Mouse (Mus musculus) embryonic facial prominence, embryonic 15.5 days (tissue): ENCODE measurements around the gene Rorc. TPM values are rescaled to one million over a fixed set of nuclear protein-coding genes. Genes with fewer than 3 reads are reported as not detected.

Experiments used
- ATAC-seq: fragments of 200-750 bp; cut with Nextera tagmentation; 2 replicates; pipeline ENCODE4 v1.8.0; 2017; ENCODE audit warnings: low read depth, moderate TSS enrichment; ENCODE audit not compliant: insufficient number of reproducible peaks, low FRiP score, low TSS enrichment
- H3K27ac ChIP-seq: fragments of 300-500 bp; sonication (generic); replicated peaks from 2 replicates; pipeline ENCODE4 v1.5.1; 2015; ENCODE audit warnings: mild to moderate bottlenecking, inconsistent platforms
- H3K27me3 ChIP-seq: fragments of 300-500 bp; sonication (generic); 2 replicates; pipeline ENCODE4 v1.6.1; 2015; ENCODE audit warnings: inconsistent platforms
- H3K36me3 ChIP-seq: fragments of 300-500 bp; sonication (generic); 2 replicates; pipeline ENCODE4 v1.6.1; 2015; ENCODE audit warnings: mild to moderate bottlenecking, inconsistent platforms
- H3K4me1 ChIP-seq: fragments of 300-500 bp; sonication (generic); 2 replicates; pipeline ENCODE4 v1.6.1; 2015; ENCODE audit warnings: inconsistent platforms
- H3K4me2 ChIP-seq: fragments of 300-500 bp; sonication (generic); replicated peaks from 2 replicates; pipeline ENCODE4 v1.6.1; 2015; ENCODE audit warnings: mild to moderate bottlenecking, inconsistent platforms
- H3K4me3 ChIP-seq: fragments of 300-500 bp; sonication (generic); replicated peaks from 2 replicates; pipeline ENCODE4 v1.5.1; 2015; ENCODE audit warnings: mild to moderate bottlenecking, inconsistent platforms
- H3K9ac ChIP-seq: fragments of 300-500 bp; sonication (generic); 2 replicates; pipeline ENCODE4 v1.6.1; 2015; ENCODE audit warnings: inconsistent platforms
- H3K9me3 ChIP-seq: fragments of 300-500 bp; sonication (generic); replicated peaks from 2 replicates; pipeline ENCODE4 v1.6.1; 2016; ENCODE audit warnings: inconsistent platforms
- WGBS: fragments of 180-500 bp; shearing (Covaris S2); methylation state at CpG from one replicate; pipeline ENCODE4 v1.1.7; 2015; 5-methylcytosine and 5-hydroxymethylcytosine counted together
- polyA plus RNA-seq: library from polyadenylated mRNA; unstranded; fragments of >200 nt; fragmentation: Nextera tagmentation; extraction: Ambion mirVana; gene quantifications from 2 replicates; pipeline ENCODE4 v1.2.1, GENCODE M21; 2015

The Rorc gene
- polyA plus RNA-seq: 3.6 and 4.2 TPM in 2 replicates

DNA sequence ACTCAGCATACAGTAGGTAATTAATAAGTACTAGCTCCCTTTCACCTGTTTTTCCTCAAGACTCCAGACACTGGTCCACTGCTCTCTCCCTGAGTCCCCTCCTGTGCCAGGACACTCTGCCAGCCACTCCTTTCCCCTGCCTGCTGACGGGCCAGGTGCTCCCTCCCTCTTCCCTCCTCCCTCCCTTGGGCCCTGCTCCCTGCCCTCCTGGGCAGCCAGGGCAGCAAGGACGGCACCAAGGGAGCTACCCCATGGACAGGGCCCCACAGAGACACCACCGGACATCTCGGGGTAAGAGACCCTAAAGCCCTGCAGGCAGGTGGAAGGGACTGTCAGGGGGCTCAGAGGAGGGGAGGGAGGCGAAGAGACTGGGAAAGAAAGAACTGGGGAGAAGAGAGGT, at the start of gene Rorc:
Gene Rorc (plus strand): TSS at position 154 of the 400 bp plus-strand sequence.
- Histone ChIP-seq H3K27ac (peak within 1 kb of the TSS; percentile 49), H3K4me2 (peak within 1 kb of the TSS; percentile 42), H3K27me3 (no peaks in the 10 kb centered on the region)

GRCm38 (mm10) chr3:94328681-94329080, 43.9 kb upstream of the Rorc start:
- Histone ChIP-seq H3K4me3 (no peak overlapping the region), H3K9me3 (no peaks in the 10 kb centered on the region), H3K27me3 (no peaks in the 10 kb centered on the region), H3K4me2 (no peak overlapping the region), H3K36me3 (peaks cover 10% of the 10 kb centered on the region; the same call in 1 of the 2 replicates), H3K9ac (no peak overlapping the region), H3K27ac (no peak overlapping the region), H3K4me1 (no peaks in the 10 kb centered on the region)
- no peak for ATAC-seq
- WGBS: 52% methylated on average over 3 of the region's 3 CpGs

More for the DNA sequence above, at the start of gene Rorc:
- WGBS: 20% methylated on average over 5 of the region's 5 CpGs
- Histone ChIP-seq H3K4me3 (peak within 1 kb of the TSS; percentile 29), H3K9me3 (no peaks in the 10 kb centered on the region), H3K9ac (no peak within 1 kb of the TSS), H3K4me1 (peaks cover 37% of the 10 kb centered on the region), H3K36me3 (no peaks in the 10 kb centered on the region)
- no peak for ATAC-seq

GRCm38 (mm10) chr3:94334442-94334841, 38.2 kb upstream of the Rorc start:
- 92% methylated on average over 4 of the region's 4 CpGs for WGBS
- no peaks in the 10 kb centered on the region for H3K4me1 ChIP-seq
- H3K4me3 ChIP-seq: no peak overlapping the region
- H3K36me3 ChIP-seq: peaks cover 10% of the 10 kb centered on the region; the same call in 1 of the 2 replicates
- H3K4me2 ChIP-seq: no peak overlapping the region
- H3K27ac ChIP-seq: no peak overlapping the region
- H3K9ac ChIP-seq: no peak overlapping the region
- ATAC-seq: no peak
- no peaks in the 10 kb centered on the region for H3K9me3 ChIP-seq
- no peaks in the 10 kb centered on the region for H3K27me3 ChIP-seq

- H3K9ac ChIP-seq: no peak overlapping the region
- no peaks in the 10 kb centered on the region for H3K9me3 ChIP-seq
- no peak for ATAC-seq
- no peaks in the 10 kb centered on the region for H3K27me3 ChIP-seq
- H3K4me3 ChIP-seq: no peak overlapping the region
- no peak overlapping the region for H3K4me2 ChIP-seq
- H3K4me1 ChIP-seq: no peaks in the 10 kb centered on the region
- WGBS: 75% methylated on average over 3 of the region's 3 CpGs
- no peak overlapping the region for H3K27ac ChIP-seq
- no peaks in the 10 kb centered on the region for H3K36me3 ChIP-seq
These were observed 34.1 kb upstream of the Rorc start for GRCm38 (mm10) chr3:94338522-94338921.

DNA sequence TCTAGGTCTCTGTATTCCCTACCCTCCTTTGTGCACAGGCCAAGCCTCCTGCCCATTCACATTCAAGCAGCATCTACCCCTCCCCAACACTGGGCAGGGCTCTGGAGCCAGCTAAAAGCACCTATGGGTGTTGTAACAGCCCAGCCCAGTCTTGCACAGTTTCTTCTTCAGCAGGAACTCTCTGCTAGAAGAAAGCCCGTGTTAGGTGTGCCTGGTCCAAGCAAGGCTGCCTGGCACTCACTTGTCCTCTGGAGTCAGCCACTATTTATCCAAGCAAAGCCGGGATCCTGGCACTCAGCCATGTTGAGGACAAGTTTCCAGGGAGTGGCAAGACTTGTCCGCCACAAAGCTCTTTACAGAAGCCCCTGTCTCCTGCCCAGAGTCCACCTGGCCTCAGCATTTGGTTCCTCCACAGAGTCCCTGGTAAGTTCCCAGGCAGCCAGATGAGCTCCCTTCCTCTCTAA, 30.6 kb upstream of the Rorc start, which contains the start of gene Them5:
Gene Them5 (plus strand): TSS at position 141 of the 464 bp plus-strand sequence.
- Histone ChIP-seq H3K9ac (no peak within 1 kb of the TSS), H3K27ac (peak within 1 kb of the TSS; percentile 34; the same call in 1 of the 2 replicates), H3K4me1 (no peaks in the 10 kb centered on the region), H3K4me3 (peak within 1 kb of the TSS; percentile 7; the same call in 1 of the 2 replicates), H3K36me3 (no peaks in the 10 kb centered on the region), H3K4me2 (no peak within 1 kb of the TSS), H3K27me3 (no peaks in the 10 kb centered on the region), H3K9me3 (no peaks in the 10 kb centered on the region)
- WGBS: 38% methylated on average over 3 of the region's 3 CpGs
- ATAC-seq: no peak

DNA sequence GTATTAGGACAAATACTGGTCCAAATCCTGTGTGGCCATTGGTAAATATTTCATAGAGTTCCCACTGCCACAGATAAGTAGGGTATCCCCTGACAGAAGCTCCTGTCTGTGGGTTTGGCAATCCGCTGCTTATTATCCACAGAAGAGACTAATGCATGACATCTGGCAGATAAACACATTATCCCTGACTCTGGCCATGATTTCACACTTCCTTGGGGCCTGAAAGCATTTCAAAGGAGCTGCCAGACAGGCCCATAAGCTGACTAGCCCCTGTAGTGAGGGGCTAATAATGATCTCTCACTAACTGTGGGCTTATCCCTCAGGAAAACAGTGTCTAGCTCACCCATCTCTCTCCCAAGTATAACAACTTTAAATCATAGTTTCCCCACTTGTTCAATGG, 30.0 kb upstream of the Rorc start:
- Histone ChIP-seq H3K4me1 (no peaks in the 10 kb centered on the region), H3K4me3 (peak overlapping the region; percentile 7; the same call in 1 of the 2 replicates), H3K27me3 (no peaks in the 10 kb centered on the region), H3K9ac (no peak overlapping the region), H3K4me2 (no peak overlapping the region), H3K36me3 (no peaks in the 10 kb centered on the region), H3K27ac (no peak overlapping the region), H3K9me3 (no peaks in the 10 kb centered on the region)
- ATAC-seq: no peak
- WGBS: 26% methylated on average over 1 of the region's 1 CpGs

- Histone ChIP-seq H3K4me1 (no peaks in the 10 kb centered on the region), H3K4me3 (no peak overlapping the region), H3K4me2 (no peak overlapping the region), H3K9me3 (no peaks in the 10 kb centered on the region), H3K36me3 (no peaks in the 10 kb centered on the region), H3K27me3 (no peaks in the 10 kb centered on the region), H3K9ac (no peak overlapping the region), H3K27ac (0 out of 2 replicates have a peak overlapping the region, but pooled peaks have one; percentile 53)
- WGBS: 76% methylated on average over 2 of the region's 2 CpGs
- ATAC-seq: no peak
These were observed 28.4 kb upstream of the Rorc start for GRCm38 (mm10) chr3:94344182-94344581.

DNA sequence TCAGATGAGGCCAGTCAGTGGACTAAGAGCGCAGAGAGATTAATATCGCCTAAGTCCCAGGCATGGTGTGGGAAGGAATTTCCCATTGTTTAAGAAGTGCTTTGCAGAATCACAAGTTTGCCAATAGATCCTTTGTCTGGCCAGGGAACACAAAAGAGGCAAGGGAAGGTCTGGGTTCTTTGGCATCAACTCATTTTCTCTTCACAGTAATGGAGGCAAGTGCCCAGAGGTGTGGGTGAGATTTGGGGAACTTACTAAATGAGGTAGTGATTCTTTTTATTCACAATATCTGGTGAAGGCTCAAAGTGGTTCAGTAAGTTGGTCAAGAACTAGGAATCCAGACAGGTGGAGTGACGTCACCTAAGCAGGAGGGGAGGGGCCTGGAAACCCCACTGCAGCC, 27.7 kb upstream of the Rorc start:
- Histone ChIP-seq H3K9ac (no peak overlapping the region), H3K4me1 (no peaks in the 10 kb centered on the region), H3K4me2 (no peak overlapping the region), H3K36me3 (no peaks in the 10 kb centered on the region), H3K27ac (no peak overlapping the region), H3K9me3 (no peaks in the 10 kb centered on the region), H3K4me3 (no peak overlapping the region), H3K27me3 (no peaks in the 10 kb centered on the region)
- ATAC-seq: no peak
- WGBS: 68% methylated on average over 3 of the region's 3 CpGs

GRCm38 (mm10) chr3:94348146-94348545, 24.4 kb upstream of the Rorc start:
- 71% methylated on average over 2 of the region's 2 CpGs for WGBS
- H3K27ac ChIP-seq: no peak overlapping the region

DNA sequence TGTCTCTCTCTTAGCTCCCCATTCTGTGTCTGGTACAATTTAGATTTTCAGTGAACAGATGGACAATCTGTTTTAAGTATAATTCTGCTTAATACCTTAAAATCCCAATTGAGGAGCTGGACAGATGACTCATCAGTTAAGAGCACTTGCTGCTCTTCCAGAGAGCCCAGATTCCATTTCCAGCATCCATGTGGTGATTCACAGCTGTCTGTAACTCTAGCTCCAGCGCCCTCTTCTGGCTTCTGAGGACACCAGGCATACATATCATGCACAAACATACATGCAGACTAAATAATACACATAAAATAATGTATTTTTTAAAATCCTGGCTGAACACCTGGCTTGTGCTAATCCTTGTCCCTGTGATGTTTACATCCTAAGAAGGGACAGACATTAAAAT, 11.8 kb upstream of the Rorc start:
- ATAC-seq: no peak
- Histone ChIP-seq H3K9ac (no peak overlapping the region), H3K27me3 (peaks cover 18% of the 10 kb centered on the region; the same call in 1 of the 2 replicates), H3K4me1 (peaks cover 14% of the 10 kb centered on the region), H3K36me3 (no peaks in the 10 kb centered on the region), H3K4me2 (no peak overlapping the region), H3K27ac (no peak overlapping the region), H3K9me3 (no peaks in the 10 kb centered on the region), H3K4me3 (no peak overlapping the region)
- 2% methylated on average over 1 of the region's 1 CpGs for WGBS

More at GRCm38 (mm10) chr3:94348146-94348545, 24.4 kb upstream of the Rorc start:
- Histone ChIP-seq H3K9me3 (0 out of 2 replicates have a peak, but pooled peaks cover 3% of the 10 kb centered on the region), H3K36me3 (no peaks in the 10 kb centered on the region), H3K27me3 (no peaks in the 10 kb centered on the region), H3K4me2 (no peak overlapping the region), H3K9ac (no peak overlapping the region), H3K4me1 (no peaks in the 10 kb centered on the region), H3K4me3 (no peak overlapping the region)
- ATAC-seq: no peak

- no peaks in the 10 kb centered on the region for H3K9me3 ChIP-seq
- peak within 1 kb of the TSS; percentile 78 for H3K9ac ChIP-seq
- H3K4me2 ChIP-seq: peak within 1 kb of the TSS; percentile 81
- ATAC-seq: no peak
- H3K27me3 ChIP-seq: peaks cover 18% of the 10 kb centered on the region; the same call in 1 of the 2 replicates
- H3K36me3 ChIP-seq: no peaks in the 10 kb centered on the region
- H3K27ac ChIP-seq: no peak within 1 kb of the TSS; the same call in 1 of the 2 replicates
- 44% methylated on average over 7 of the region's 7 CpGs for WGBS
- H3K4me1 ChIP-seq: peaks cover 14% of the 10 kb centered on the region
- H3K4me3 ChIP-seq: peak within 1 kb of the TSS; percentile 55
These were observed 10.5 kb upstream of the Rorc start, which contains the start of gene C2cd4d for GRCm38 (mm10) chr3:94362138-94362537. Gene C2cd4d, plus strand, starts transcription at chr3:94362438.
